Mouse (Mus musculus) monocyte, adult 5-6 weeks (primary cell): Measurements from ENCODE around the gene Ccdc88c. TPM values are rescaled to one million over a fixed set of nuclear protein-coding genes. Genes with fewer than 3 reads are reported as not detected.

Experiments used
- ATAC-seq: fragments of 153-309, 156-312 bp; replicated peaks from 2 replicates; pipeline ENCODE4 v1.8.0; 2017; ENCODE audit warnings: mild to moderate bottlenecking; ENCODE audit not compliant: low TSS enrichment, insufficient number of reproducible peaks, severe bottlenecking, poor library complexity, low FRiP score
- total RNA-seq: library from RNA; stranded (forward); fragments of 200-1000, 200-491, 200-594 nt; gene quantifications from 3 replicates; pipeline ENCODE4 v1.2.3, GENCODE M21; 2017

Ccdc88c gene
- total RNA-seq, 1 experiment from 2014 or later = 350 TPM

- no peak for ATAC-seq
Observed at GRCm38 (mm10) chr12:100906861-100907260, 122.0 kb downstream of the Ccdc88c start.

GRCm38 (mm10) chr12:100903761-100904160 lies 125.1 kb downstream of the Ccdc88c start:
- ATAC-seq = no peak

- ATAC-seq = no peak
Observed at GRCm38 (mm10) chr12:100901386-100901785, 127.5 kb downstream of the Ccdc88c start.

- ATAC-seq = no peak
Observed at GRCm38 (mm10) chr12:100900901-100901300, 128.0 kb downstream of the Ccdc88c start.

- ATAC-seq = peak; percentile 38
Observed at GRCm38 (mm10) chr12:100899111-100899640, 129.7 kb downstream of the Ccdc88c start.

- ATAC-seq = no peak
Observed at GRCm38 (mm10) chr12:100897736-100898650, 130.9 kb downstream of the Ccdc88c start.

GRCm38 (mm10) chr12:100896661-100897060 lies 132.2 kb downstream of the Ccdc88c start:
- no peak for ATAC-seq

- peak; percentile 41; the same call in 1 of the 2 replicates for ATAC-seq
Observed at GRCm38 (mm10) chr12:100895504-100895903, 133.4 kb downstream of the Ccdc88c start.

GRCm38 (mm10) chr12:100890548-100890947 lies 138.3 kb downstream of the Ccdc88c start:
- no peak for ATAC-seq

GRCm38 (mm10) chr12:100887801-100888258 lies 141.0 kb downstream of the Ccdc88c start:
- ATAC-seq = no peak

- ATAC-seq = no peak
Observed at GRCm38 (mm10) chr12:100886877-100887276, 142.0 kb downstream of the Ccdc88c start.

GRCm38 (mm10) chr12:100885585-100885984 lies 143.3 kb downstream of the Ccdc88c start:
- ATAC-seq = peak; percentile 30; the same call in 1 of the 2 replicates

GRCm38 (mm10) chr12:100883168-100883567 lies 145.7 kb downstream of the Ccdc88c start:
- peak; percentile 62 for ATAC-seq

- peak; percentile 74 for ATAC-seq
Observed at GRCm38 (mm10) chr12:100878556-100878955, 150.3 kb downstream of the Ccdc88c start.

GRCm38 (mm10) chr12:100877936-100878335 lies 150.9 kb downstream of the Ccdc88c start:
- no peak; the same call in 1 of the 2 replicates for ATAC-seq

GRCm38 (mm10) chr12:100875960-100876359 lies 152.9 kb downstream of the Ccdc88c start:
- ATAC-seq = no peak

- ATAC-seq = no peak
Observed at GRCm38 (mm10) chr12:100875553-100875952, 153.3 kb downstream of the Ccdc88c start.

GRCm38 (mm10) chr12:100873612-100874011 lies 155.2 kb downstream of the Ccdc88c start:
- no peak for ATAC-seq

- ATAC-seq = no peak
Observed at GRCm38 (mm10) chr12:100871841-100872240, 157.0 kb downstream of the Ccdc88c start.

GRCm38 (mm10) chr12:100871234-100871633 lies 157.6 kb downstream of the Ccdc88c start:
- ATAC-seq = no peak
